Comparison of ENCODE assay signal across 14 mouse cellular contexts in the genomic region with DNA sequence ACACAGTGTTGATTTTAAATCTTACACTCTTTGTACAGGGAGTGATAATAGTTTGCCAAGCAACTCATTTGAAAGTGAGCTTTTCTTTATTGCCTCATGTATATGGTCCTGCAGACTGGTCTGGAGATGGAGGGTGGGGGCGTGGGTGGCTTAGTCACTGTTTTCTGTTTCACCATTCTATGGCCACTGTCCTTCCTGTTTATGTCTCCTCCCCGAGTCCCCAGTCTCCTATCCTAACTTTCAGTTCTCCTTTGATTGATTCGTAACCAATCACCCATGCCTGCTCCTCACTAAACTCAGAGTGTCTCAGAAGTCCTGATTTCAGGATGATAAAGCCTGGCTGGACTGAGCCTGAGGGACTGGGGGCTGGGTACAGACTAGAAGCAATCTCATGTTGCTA. TPM values are rescaled to one million over a fixed set of nuclear protein-coding genes. Genes with fewer than 3 reads are reported as not detected.
DNase-seq lines count a peak whose midpoint lies in the region; ATAC-seq and TF ChIP-seq lines count a peak whose summit lies in the region.
"Had no signal": no experiment of that assay in that cellular context is flagged by ENCODE, and none has a peak within 500 bp of the region (broad histone marks: within the 10 kb centered on the region; RNA-seq: fewer than 3 reads in every experiment).

No protein-coding gene starts in this region.

- peaks cover 5% of the 10 kb centered on the region; the same call in 1 of the 2 replicates for H3K4me1 ChIP-seq in hindbrain, embryonic 16.5 days (ENCODE audit: control insufficient read depth, insufficient read depth, low read depth, low read length)
- peaks cover 6% of the 10 kb centered on the region; the same call in 1 of the 2 replicates for H3K4me1 ChIP-seq in hindbrain, embryonic 12.5 days
- peaks cover 11% of the 10 kb centered on the region for H3K4me1 ChIP-seq in liver, postnatal 0 days (ENCODE audit: insufficient read depth)
- peaks cover 10% of the 10 kb centered on the region for H3K4me1 ChIP-seq in thymus, adult 2 months (replicated peaks; ENCODE audit: control insufficient read depth, insufficient read depth, low read length)
- H3K4me1 ChIP-seq in cerebellum, adult 2 months (ENCODE audit: control insufficient read depth, insufficient read depth, low read length): no peaks in the 10 kb centered on the region

- no peak overlapping the region for H3K9ac ChIP-seq in hindbrain, embryonic 16.5 days (ENCODE audit: low read depth, low read length)
- no peak overlapping the region for H3K9ac ChIP-seq in hindbrain, embryonic 12.5 days
- no peak overlapping the region for H3K9ac ChIP-seq in liver, postnatal 0 days (replicated peaks)
- H3K9ac ChIP-seq: limb, embryonic 15.5 days had no signal

- TF ChIP-seq POLR2A in thymus, adult 2 months (IDR thresholded peaks at IDR 0.05; ENCODE audit: control insufficient read depth, extremely low read depth, insufficient read depth, low read length, poor library complexity): no peak
- TF ChIP-seq POLR2A in cerebellum, adult 2 months (IDR thresholded peaks at IDR 0.05; ENCODE audit: borderline replicate concordance, insufficient read depth, low read length): no peak

- DNase-seq in CD4-positive helper T cell, adult 2 months (ENCODE audit: low read depth, low spot score): peak; percentile 21
- peak; percentile 50 for DNase-seq in liver, postnatal 0 days
- DNase-seq in embryo, embryonic 11 days: no peak
- DNase-seq in thymus, adult 2 months: no peak
- no peak for DNase-seq in cerebellum, adult 2 months
- DNase-seq: adrenal gland, postnatal 14 days; cerebellum, adult 9-11 months; gastrocnemius, postnatal 25 days; retina, postnatal 1 day had no signal

- no peak for ATAC-seq in hindbrain, embryonic 16.5 days
- ATAC-seq in hindbrain, embryonic 12.5 days (ENCODE audit: low FRiP score): no peak
- peak; percentile 49 for ATAC-seq in liver, postnatal 0 days
- ATAC-seq in monocyte, adult 5-6 weeks (replicated peaks; ENCODE audit: insufficient number of reproducible peaks, low FRiP score, low TSS enrichment, poor library complexity, severe bottlenecking): peak; percentile 74
- ATAC-seq: intestine, embryonic 16.5 days had no signal

- no peaks in the 10 kb centered on the region for H3K27me3 ChIP-seq in hindbrain, embryonic 16.5 days (replicated peaks; ENCODE audit: control insufficient read depth, insufficient read depth, low read length)
- no peaks in the 10 kb centered on the region for H3K27me3 ChIP-seq in hindbrain, embryonic 12.5 days
- no peaks in the 10 kb centered on the region for H3K27me3 ChIP-seq in liver, postnatal 0 days (ENCODE audit: insufficient read depth, low read length)
- no peaks in the 10 kb centered on the region for H3K27me3 ChIP-seq in thymus, adult 2 months (ENCODE audit: control insufficient read depth, insufficient read depth, low read length)
- no peaks in the 10 kb centered on the region; the same call in 1 of the 2 replicates for H3K27me3 ChIP-seq in cerebellum, adult 2 months (ENCODE audit: control insufficient read depth, insufficient read depth, low read length)

- 51% methylated on average over 3 of the region's 3 CpGs for WGBS in hindbrain, embryonic 16.5 days
- 37% methylated on average over 3 of the region's 3 CpGs for WGBS in hindbrain, embryonic 12.5 days
- 26% methylated on average over 3 of the region's 3 CpGs for WGBS in liver, postnatal 0 days (ENCODE audit: insufficient replicate concordance)
- 49% methylated on average over 3 of the region's 3 CpGs for WGBS in thymus, adult 2 months
- 66% methylated on average over 3 of the region's 3 CpGs for WGBS in cerebellum, adult 2 months

- peaks cover 6% of the 10 kb centered on the region; the same call in 1 of the 2 replicates for H3K9me3 ChIP-seq in hindbrain, embryonic 16.5 days (ENCODE audit: control insufficient read depth, low read length)
- peaks cover 6% of the 10 kb centered on the region; the same call in 1 of the 2 replicates for H3K9me3 ChIP-seq in hindbrain, embryonic 12.5 days (replicated peaks)
- H3K9me3 ChIP-seq in liver, postnatal 0 days (ENCODE audit: low read length): no peaks in the 10 kb centered on the region; the same call in 1 of the 2 replicates

- H3K4me3 ChIP-seq in hindbrain, embryonic 16.5 days (ENCODE audit: low read length): no peak overlapping the region
- no peak overlapping the region for H3K4me3 ChIP-seq in hindbrain, embryonic 12.5 days
- 0 out of 2 replicates have a peak overlapping the region, but pooled peaks have one; percentile 13 for H3K4me3 ChIP-seq in liver, postnatal 0 days (ENCODE audit: low read depth, low read length)
- H3K4me3 ChIP-seq in thymus, adult 2 months (ENCODE audit: control insufficient read depth, insufficient read depth, low read length): no peak overlapping the region
- H3K4me3 ChIP-seq in cerebellum, adult 2 months (replicated peaks; ENCODE audit: insufficient read depth, low read depth, low read length): no peak overlapping the region
- H3K4me3 ChIP-seq: limb, embryonic 15.5 days had no signal

- no peak overlapping the region for H3K27ac ChIP-seq in hindbrain, embryonic 16.5 days (ENCODE audit: low read depth, low read length)
- no peak overlapping the region for H3K27ac ChIP-seq in hindbrain, embryonic 12.5 days
- peak overlapping the region; percentile 68 for H3K27ac ChIP-seq in liver, postnatal 0 days (ENCODE audit: low read depth)
- H3K27ac ChIP-seq in thymus, adult 2 months (ENCODE audit: control insufficient read depth, insufficient read depth, low read length): no peak overlapping the region
- no peak overlapping the region for H3K27ac ChIP-seq in cerebellum, adult 2 months (ENCODE audit: insufficient read depth, low read length)
- H3K27ac ChIP-seq: limb, embryonic 15.5 days had no signal

- no peak for TF ChIP-seq EP300 in liver, postnatal 0 days (IDR thresholded peaks at IDR 0.05; ENCODE audit: low read depth)

- H3K4me2 ChIP-seq in hindbrain, embryonic 16.5 days (ENCODE audit: low read length): peak overlapping the region; percentile 22; the same call in 1 of the 2 replicates
- no peak overlapping the region for H3K4me2 ChIP-seq in hindbrain, embryonic 12.5 days (replicated peaks)
- peak overlapping the region; percentile 49 for H3K4me2 ChIP-seq in liver, postnatal 0 days (ENCODE audit: low read depth, low read length)
- H3K4me2 ChIP-seq: limb, embryonic 15.5 days had no signal

- no peak for TF ChIP-seq CTCF in liver, postnatal 0 days (IDR thresholded peaks at IDR 0.05; ENCODE audit: low read depth)
- no peak for TF ChIP-seq CTCF in thymus, adult 2 months (IDR thresholded peaks at IDR 0.05; ENCODE audit: borderline replicate concordance, control insufficient read depth, extremely low read depth, insufficient read depth, low read length, poor library complexity)
- no peak for TF ChIP-seq CTCF in cerebellum, adult 2 months (IDR thresholded peaks at IDR 0.05; ENCODE audit: borderline replicate concordance, insufficient read depth, low read depth, low read length)

- H3K36me3 ChIP-seq in hindbrain, embryonic 16.5 days (ENCODE audit: control insufficient read depth, insufficient read depth, low read length): no peaks in the 10 kb centered on the region
- H3K36me3 ChIP-seq in hindbrain, embryonic 12.5 days: no peaks in the 10 kb centered on the region
- no peaks in the 10 kb centered on the region; the same call in 1 of the 2 replicates for H3K36me3 ChIP-seq in liver, postnatal 0 days (replicated peaks; ENCODE audit: insufficient read depth, low read length)
- H3K36me3 ChIP-seq in thymus, adult 2 months (ENCODE audit: control insufficient read depth, insufficient read depth, low read length): no peaks in the 10 kb centered on the region
- H3K36me3 ChIP-seq: limb, embryonic 15.5 days had no signal

RNA-seq across cellular contexts. Expression of gene Gsap, which starts 2.4 kb away (rescaled TPM):
- 14.6 TPM in 2 replicates for polyA plus RNA-seq in hindbrain, embryonic 16.5 days (2015; fragmentation: Nextera tagmentation; extraction: Ambion mirVana)
- 3.8 and 4.0 TPM in 2 replicates for polyA plus RNA-seq in hindbrain, embryonic 12.5 days (2016; fragmentation: Nextera tagmentation; extraction: Ambion mirVana)
- polyA plus RNA-seq in liver, postnatal 0 days (2015; fragmentation: Nextera tagmentation; extraction: Ambion mirVana): 2.9 and 3.2 TPM in 2 replicates
- total RNA-seq in monocyte, adult 5-6 weeks (2017): 194 to 271 TPM (median 196 TPM) in 3 replicates
- polyA plus RNA-seq in thymus, adult 2 months (2012; rRNA removed): 3.2 and 4.3 TPM in 2 replicates
- 13.9 and 15.1 TPM in 2 replicates for polyA plus RNA-seq in cerebellum, adult 2 months (2012; rRNA removed)

Comparison
In these comparisons a context has a peak if more than half of its experiments do, and no peak if none do; other contexts are left out.
1. ATAC-seq: peak in liver, postnatal 0 days (single experiment) and monocyte, adult 5-6 weeks (single experiment); none in hindbrain, embryonic 16.5 days (single experiment) and hindbrain, embryonic 12.5 days (single experiment).
2. DNase-seq: peak in CD4-positive helper T cell, adult 2 months (single experiment) and liver, postnatal 0 days (single experiment); none in embryo, embryonic 11 days (single experiment), thymus, adult 2 months (single experiment) and cerebellum, adult 2 months (0 of 2).